Mouse (Mus musculus) heart, embryonic 16.5 days (tissue): Measurements from ENCODE around the gene Gm3435. TPM values are rescaled to one million over a fixed set of nuclear protein-coding genes. Genes with fewer than 3 reads are reported as not detected.
"Not testable (repeated sequence)": the region's sequence is repeated elsewhere in the genome, so short reads cannot be mapped to it uniquely, and the experiment has no call there.

Experiments used
- ATAC-seq: fragments of 200-750 bp; cut with Nextera tagmentation; replicated peaks from 2 replicates; pipeline ENCODE4 v1.8.0; 2017; ENCODE audit warnings: moderate number of reproducible peaks; ENCODE audit not compliant: insufficient read depth, low FRiP score; ENCODE audit errors: extremely low read depth
- H3K27ac ChIP-seq: fragments of 300-500 bp; sonication (generic); 2 replicates; pipeline ENCODE4 v1.5.1; 2014; ENCODE audit warnings: mild to moderate bottlenecking, low read length, control low read depth, moderate library complexity
- H3K27me3 ChIP-seq: fragments of 300-500 bp; sonication (generic); 2 replicates; pipeline ENCODE4 v1.6.1; 2014; ENCODE audit warnings: low read length, mixed read lengths; ENCODE audit not compliant: control insufficient read depth, insufficient read depth
- H3K36me3 ChIP-seq: fragments of 300-500 bp; sonication (generic); 2 replicates; pipeline ENCODE4 v1.6.1; 2014; ENCODE audit not compliant: control insufficient read depth, insufficient read depth
- H3K4me1 ChIP-seq: fragments of 300-500 bp; sonication (generic); 2 replicates; pipeline ENCODE4 v1.6.1; 2014; ENCODE audit warnings: low read length, mixed read lengths; ENCODE audit not compliant: control insufficient read depth, insufficient read depth
- H3K4me2 ChIP-seq: fragments of 300-500 bp; sonication (generic); 2 replicates; pipeline ENCODE4 v1.6.1; 2014; ENCODE audit warnings: low read depth, mild to moderate bottlenecking, control low read depth, low read length
- H3K4me3 ChIP-seq: fragments of 300-500 bp; sonication (generic); 2 replicates; pipeline ENCODE4 v1.5.1; 2014; ENCODE audit warnings: mild to moderate bottlenecking, control low read depth, low read length
- H3K9ac ChIP-seq: fragments of 300-500 bp; sonication (generic); 2 replicates; pipeline ENCODE4 v1.6.1; 2014; ENCODE audit warnings: low read length, control low read depth
- H3K9me3 ChIP-seq: fragments of 300-500 bp; sonication (generic); replicated peaks from 2 replicates; pipeline ENCODE4 v1.6.1; 2016; ENCODE audit warnings: low read length; ENCODE audit not compliant: control insufficient read depth
- WGBS: fragments of 180-500 bp; shearing (Covaris S2); extraction: QIAGEN DNeasy Blood & Tissue Kit; methylation state at CpG from one replicate; pipeline ENCODE4 v1.1.7; 2014; 5-methylcytosine and 5-hydroxymethylcytosine counted together
- polyA plus RNA-seq: library from polyadenylated mRNA; unstranded; fragments of >200 nt; fragmentation: Nextera tagmentation; extraction: Ambion mirVana; gene quantifications from 2 replicates; pipeline ENCODE4 v1.2.1, GENCODE M21; 2015

Gm3435 gene
- polyA plus RNA-seq, 1 experiment from 2014 or later, result 5.3 TPM

GRCm38 (mm10) chr17:14992522-14993138, 17.3 kb upstream of the Gm3435 start:
- ATAC-seq, result peak; percentile 85
- H3K9me3 ChIP-seq, H3K4me2 ChIP-seq, H3K9ac ChIP-seq, H3K4me3 ChIP-seq, H3K27ac ChIP-seq, H3K27me3 ChIP-seq, H3K36me3 ChIP-seq, H3K4me1 ChIP-seq: not testable (repeated sequence)
- no CpG with 5 or more reads among the region's 98 CpGs for WGBS

DNA sequence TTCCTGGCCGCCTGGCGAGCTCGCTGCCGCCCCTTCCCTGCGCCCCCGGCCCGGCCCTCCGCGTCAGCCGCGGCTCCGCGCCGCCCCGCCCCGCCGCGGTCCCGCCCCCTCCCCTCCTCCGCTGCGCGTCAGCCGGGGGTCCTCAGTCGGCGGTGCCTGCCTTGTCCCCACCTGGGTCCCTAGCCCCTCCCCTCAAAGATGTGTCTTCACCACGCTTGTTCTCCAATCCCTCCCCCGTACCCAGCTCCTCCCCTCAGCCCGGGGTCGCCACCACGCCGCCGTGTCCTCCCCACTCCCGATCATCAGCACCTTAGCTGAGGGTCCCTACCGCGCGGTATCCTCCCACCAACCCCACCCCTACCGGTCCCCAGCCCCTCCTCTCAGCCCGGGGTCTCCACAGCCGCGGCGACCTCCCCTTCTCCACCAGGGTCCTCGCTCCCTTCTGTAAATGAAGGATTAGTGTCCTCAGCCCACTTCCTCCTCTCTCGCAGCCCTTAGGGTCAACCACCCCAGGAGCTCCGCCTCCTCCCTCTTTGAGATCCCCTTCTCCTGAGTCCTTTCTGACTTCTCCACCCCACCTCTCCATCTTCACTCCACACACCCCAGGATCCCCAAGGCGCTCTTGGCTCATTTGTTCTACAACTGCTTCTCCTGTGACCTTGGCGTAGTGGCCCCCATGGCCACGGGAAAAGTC, 16.7 kb upstream of the Gm3435 start:
- not testable (repeated sequence) for H3K4me1 ChIP-seq, H3K9ac ChIP-seq, H3K36me3 ChIP-seq, H3K4me3 ChIP-seq, H3K27ac ChIP-seq, H3K9me3 ChIP-seq, H3K27me3 ChIP-seq, H3K4me2 ChIP-seq
- ATAC-seq, result peak; percentile 85
- no CpG with 5 or more reads among the region's 47 CpGs for WGBS

GRCm38 (mm10) chr17:14994140-14994539, 15.8 kb upstream of the Gm3435 start:
- not testable (repeated sequence) for H3K27me3 ChIP-seq, H3K27ac ChIP-seq, H3K36me3 ChIP-seq, H3K9ac ChIP-seq, H3K4me1 ChIP-seq, H3K9me3 ChIP-seq, ATAC-seq, H3K4me3 ChIP-seq, H3K4me2 ChIP-seq
- no CpG with 5 or more reads among the region's 5 CpGs for WGBS

DNA sequence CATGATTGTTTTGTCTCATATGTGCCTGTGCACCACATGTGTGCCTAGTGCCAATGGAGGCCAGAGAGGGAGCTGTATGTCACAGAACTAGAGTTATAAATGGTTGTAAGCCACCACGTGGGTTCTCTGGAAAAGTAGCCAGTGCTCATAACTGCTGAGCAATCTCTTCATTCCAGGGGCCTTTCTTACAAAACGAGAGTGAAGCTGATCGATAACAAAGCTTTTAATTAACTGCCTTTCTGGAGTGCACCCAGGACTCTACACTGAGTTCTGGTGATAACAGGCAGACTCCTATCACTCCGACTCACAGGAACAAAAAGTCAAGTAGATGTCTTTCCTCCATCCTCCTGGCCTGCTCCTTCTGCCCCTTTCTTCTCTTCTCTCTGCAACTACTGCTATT, 9.9 kb upstream of the Gm3435 start:
- H3K27ac ChIP-seq, H3K4me1 ChIP-seq, H3K4me2 ChIP-seq, H3K9me3 ChIP-seq, ATAC-seq, H3K4me3 ChIP-seq, H3K27me3 ChIP-seq, H3K36me3 ChIP-seq, H3K9ac ChIP-seq: not testable (repeated sequence)
- WGBS, result no CpG with 5 or more reads among the region's 4 CpGs

- not testable (repeated sequence) for H3K9ac ChIP-seq, H3K4me3 ChIP-seq, H3K4me2 ChIP-seq, H3K4me1 ChIP-seq, H3K9me3 ChIP-seq, ATAC-seq, H3K27ac ChIP-seq, H3K27me3 ChIP-seq, H3K36me3 ChIP-seq
- no CpG with 5 or more reads among the region's 3 CpGs for WGBS
Observed at GRCm38 (mm10) chr17:15009088-15009487, 888 bp upstream of the Gm3435 start.

DNA sequence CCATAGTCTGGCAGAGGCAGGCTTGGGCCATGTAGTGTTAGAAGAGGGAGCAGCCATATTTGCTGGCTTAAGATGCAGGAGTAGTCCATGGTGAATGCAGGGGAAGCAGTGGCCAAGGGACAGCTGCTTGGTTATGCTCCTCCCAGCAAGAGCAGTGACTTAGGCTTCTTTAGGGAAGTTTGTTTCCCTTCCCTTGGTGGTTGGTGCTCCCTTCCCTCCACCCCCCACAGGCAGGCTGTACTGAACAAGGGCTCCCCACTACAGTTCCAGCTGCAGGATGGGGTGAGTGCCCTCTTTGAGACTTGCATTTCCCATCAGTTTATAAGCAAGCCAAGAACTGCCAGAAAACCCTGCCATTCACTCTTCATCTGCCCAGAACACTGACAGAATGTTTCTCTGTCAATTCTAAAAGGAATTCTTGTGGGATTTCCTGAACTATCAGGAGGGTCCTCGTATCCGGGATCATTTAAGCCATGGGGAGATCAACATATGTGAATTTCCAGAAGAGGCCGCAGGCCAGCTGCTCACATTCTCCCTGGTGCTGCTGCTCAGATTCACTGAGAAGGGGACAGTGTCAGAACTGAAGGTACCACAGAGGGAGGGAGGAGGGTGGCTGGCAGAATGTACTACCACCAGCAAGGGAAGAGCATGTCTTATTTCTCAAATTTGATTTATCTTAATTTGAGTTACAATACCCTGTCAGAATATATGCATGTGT, 11.7 kb downstream of the Gm3435 start:
- not testable (repeated sequence) for H3K27me3 ChIP-seq, ATAC-seq, H3K27ac ChIP-seq, H3K9ac ChIP-seq, H3K36me3 ChIP-seq, H3K4me1 ChIP-seq, H3K4me2 ChIP-seq, H3K9me3 ChIP-seq, H3K4me3 ChIP-seq
- 82% methylated on average over 3 of the region's 3 CpGs for WGBS

- H3K27ac ChIP-seq, H3K4me3 ChIP-seq, H3K9ac ChIP-seq, H3K4me1 ChIP-seq, H3K36me3 ChIP-seq, H3K27me3 ChIP-seq, H3K9me3 ChIP-seq, H3K4me2 ChIP-seq: not testable (repeated sequence)
- no CpG with 5 or more reads among the region's 97 CpGs for WGBS
- peak; percentile 82 for ATAC-seq
Observed at GRCm38 (mm10) chr17:15023878-15024492, 14.0 kb downstream of the Gm3435 start.

GRCm38 (mm10) chr17:15024502-15025193, 14.7 kb downstream of the Gm3435 start:
- peak; percentile 75 for ATAC-seq
- H3K9ac ChIP-seq, H3K27me3 ChIP-seq, H3K9me3 ChIP-seq, H3K36me3 ChIP-seq, H3K27ac ChIP-seq, H3K4me2 ChIP-seq, H3K4me3 ChIP-seq, H3K4me1 ChIP-seq: not testable (repeated sequence)
- no CpG with 5 or more reads among the region's 48 CpGs for WGBS
